Mouse (Mus musculus) urinary bladder, postnatal 4 days (tissue): Measurements from ENCODE around the gene Pld3.
A peak's percentile ranks its signal among the peaks of the same experiment; 100 is the strongest.

Experiments used
- DNase-seq, 2 experiments: peaks; one replicate each; pipeline ENCODE4 v3.0.0; 2021 to 2022; ENCODE audit warnings: low spot score in 2 of 2

Pld3 gene

DNA sequence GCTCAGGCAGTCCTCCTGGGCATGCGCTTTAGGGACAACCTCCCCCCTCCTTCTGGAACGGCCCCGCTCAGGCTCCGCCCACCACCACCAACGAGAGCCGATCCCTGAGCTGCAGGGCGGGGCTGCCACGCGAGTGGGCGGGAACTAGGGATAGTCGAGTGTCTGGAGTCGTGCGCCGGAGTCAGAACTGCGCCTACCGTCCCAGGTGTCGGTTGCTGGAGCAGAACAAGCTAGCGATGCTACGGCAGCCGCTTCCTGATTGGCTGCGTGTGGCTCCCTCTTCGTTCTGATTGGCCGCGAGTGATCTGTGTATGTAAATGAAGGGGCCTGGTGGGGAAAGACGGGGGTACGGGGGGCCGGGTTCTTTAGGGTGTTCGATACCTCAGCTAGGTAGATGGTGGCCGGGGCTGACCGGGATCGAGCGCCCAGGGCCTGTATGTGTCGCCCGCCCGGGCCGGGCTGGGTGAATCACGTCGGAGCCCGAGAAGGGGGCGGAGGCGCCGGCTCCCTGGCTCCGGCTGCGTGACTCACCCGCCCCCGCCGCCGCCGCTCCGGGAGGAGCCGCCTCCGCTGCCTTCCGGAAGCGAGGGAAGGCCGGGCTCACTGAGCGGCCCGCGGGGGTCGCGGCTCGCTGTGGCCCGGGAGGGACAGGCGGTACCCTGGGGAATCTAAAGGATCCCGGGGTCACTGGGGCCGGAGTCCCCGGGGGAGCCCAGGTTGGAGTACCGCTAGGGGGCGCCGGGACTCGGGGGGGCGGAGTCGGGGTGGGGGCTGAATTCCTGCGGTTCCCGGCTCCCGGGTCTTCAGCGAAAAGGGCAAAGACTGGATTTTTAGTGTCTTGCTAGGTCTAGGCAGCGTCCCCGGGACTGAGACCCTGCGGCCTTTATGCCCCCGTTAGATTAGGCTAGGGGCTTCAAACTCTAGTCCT is 66.0 kb downstream of the Pld3 start, which contains the start of gene Sertad1:
Gene Sertad1 (plus strand): TSS at position 141 of the 928 bp plus-strand sequence.
- DNase-seq: peak; percentile 99 to 100

GRCm38 (mm10) chr7:27486102-27486769 is 66.8 kb downstream of the Pld3 start:
- DNase-seq: no peak

GRCm38 (mm10) chr7:27483860-27484259 is 69.2 kb downstream of the Pld3 start:
- DNase-seq: no peak
